Mouse (Mus musculus): ENCODE measurements around the gene Popdc3. TPM values are rescaled to one million over a fixed set of nuclear protein-coding genes. Genes with fewer than 3 reads are reported as not detected.
"Not testable (repeated sequence)": the region's sequence is repeated elsewhere in the genome, so short reads cannot be mapped to it uniquely, and the experiment has no call there.

Popdc3 gene
- polyA plus RNA-seq, 1 experiment from 2014 or later, result 1.0 TPM

- not testable (repeated sequence) for H3K4me2 ChIP-seq (ENCODE audit: low read depth, low read length)
- ATAC-seq (ENCODE audit: low read depth), result peak; percentile 23; the same call in 1 of the 2 replicates
- 25% methylated on average over 4 of the region's 4 CpGs for WGBS
Measured at GRCm38 (mm10) chr10:45292159-45292558, 114.3 kb downstream of the Popdc3 start.

GRCm38 (mm10) chr10:45295093-45295492, 117.2 kb downstream of the Popdc3 start:
- Histone ChIP-seq H3K4me1 (replicated peaks; ENCODE audit: control insufficient read depth, insufficient read depth, low read length) (no peaks in the 10 kb centered on the region), H3K27me3 (ENCODE audit: control insufficient read depth, insufficient read depth, low read depth, low read length) (peaks cover 6% of the 10 kb centered on the region), H3K4me3 (ENCODE audit: low read length) (no peak overlapping the region), H3K4me2 (ENCODE audit: low read depth, low read length) (no peak overlapping the region), H3K27ac (ENCODE audit: low read length) (no peak overlapping the region), H3K36me3 (ENCODE audit: control insufficient read depth, insufficient read depth, low read length) (no peaks in the 10 kb centered on the region), H3K9ac (ENCODE audit: low read length) (no peak overlapping the region), H3K9me3 (ENCODE audit: control insufficient read depth, low read length) (no peaks in the 10 kb centered on the region)
- no peak for ATAC-seq (ENCODE audit: low read depth)
- 73% methylated on average over 5 of the region's 5 CpGs for WGBS

More at GRCm38 (mm10) chr10:45292159-45292558, 114.3 kb downstream of the Popdc3 start:
- not testable (repeated sequence) for H3K4me1 ChIP-seq (replicated peaks; ENCODE audit: control insufficient read depth, insufficient read depth, low read length); H3K9ac ChIP-seq (ENCODE audit: low read length); H3K4me3 ChIP-seq (ENCODE audit: low read length); H3K9me3 ChIP-seq (ENCODE audit: control insufficient read depth, low read length); H3K27ac ChIP-seq (ENCODE audit: low read length); H3K36me3 ChIP-seq (ENCODE audit: control insufficient read depth, insufficient read depth, low read length)
- H3K27me3 ChIP-seq (ENCODE audit: control insufficient read depth, insufficient read depth, low read depth, low read length), result peaks cover 23% of the 10 kb centered on the region

- ATAC-seq (ENCODE audit: low read depth), result no peak
- WGBS, result 71% methylated on average over 6 of the region's 6 CpGs
- H3K4me2 ChIP-seq (ENCODE audit: low read depth, low read length), result no peak overlapping the region
Measured at GRCm38 (mm10) chr10:45298503-45298902, 120.6 kb downstream of the Popdc3 start.

GRCm38 (mm10) chr10:45299509-45299908, 121.6 kb downstream of the Popdc3 start:
- no peaks in the 10 kb centered on the region for H3K36me3 ChIP-seq (ENCODE audit: control insufficient read depth, insufficient read depth, low read length)
- no peak for ATAC-seq (ENCODE audit: low read depth)
- no peaks in the 10 kb centered on the region for H3K4me1 ChIP-seq (replicated peaks; ENCODE audit: control insufficient read depth, insufficient read depth, low read length)
- no peaks in the 10 kb centered on the region for H3K27me3 ChIP-seq (ENCODE audit: control insufficient read depth, insufficient read depth, low read depth, low read length)
- H3K9me3 ChIP-seq (ENCODE audit: control insufficient read depth, low read length), result no peaks in the 10 kb centered on the region
- no peak overlapping the region for H3K4me3 ChIP-seq (ENCODE audit: low read length)
- no peak overlapping the region for H3K9ac ChIP-seq (ENCODE audit: low read length)
- H3K27ac ChIP-seq (ENCODE audit: low read length), result no peak overlapping the region
- H3K4me2 ChIP-seq (ENCODE audit: low read depth, low read length), result no peak overlapping the region
- WGBS, result 73% methylated on average over 4 of the region's 4 CpGs

More at GRCm38 (mm10) chr10:45298503-45298902, 120.6 kb downstream of the Popdc3 start:
- Histone ChIP-seq H3K36me3 (ENCODE audit: control insufficient read depth, insufficient read depth, low read length) (no peaks in the 10 kb centered on the region), H3K9ac (ENCODE audit: low read length) (no peak overlapping the region), H3K9me3 (ENCODE audit: control insufficient read depth, low read length) (no peaks in the 10 kb centered on the region), H3K27ac (ENCODE audit: low read length) (no peak overlapping the region), H3K27me3 (ENCODE audit: control insufficient read depth, insufficient read depth, low read depth, low read length) (no peaks in the 10 kb centered on the region), H3K4me1 (replicated peaks; ENCODE audit: control insufficient read depth, insufficient read depth, low read length) (no peaks in the 10 kb centered on the region), H3K4me3 (ENCODE audit: low read length) (no peak overlapping the region)

GRCm38 (mm10) chr10:45303315-45304036, 125.6 kb downstream of the Popdc3 start:
- H3K4me2 ChIP-seq (ENCODE audit: low read depth, low read length), result no peak overlapping the region

GRCm38 (mm10) chr10:45305173-45305572, 127.3 kb downstream of the Popdc3 start:
- Histone ChIP-seq H3K36me3 (ENCODE audit: control insufficient read depth, insufficient read depth, low read length) (no peaks in the 10 kb centered on the region), H3K4me2 (ENCODE audit: low read depth, low read length) (no peak overlapping the region), H3K27me3 (ENCODE audit: control insufficient read depth, insufficient read depth, low read depth, low read length) (no peaks in the 10 kb centered on the region), H3K27ac (ENCODE audit: low read length) (no peak overlapping the region), H3K4me3 (ENCODE audit: low read length) (no peak overlapping the region), H3K9me3 (ENCODE audit: control insufficient read depth, low read length) (no peaks in the 10 kb centered on the region), H3K4me1 (replicated peaks; ENCODE audit: control insufficient read depth, insufficient read depth, low read length) (no peaks in the 10 kb centered on the region), H3K9ac (ENCODE audit: low read length) (no peak overlapping the region)
- ATAC-seq (ENCODE audit: low read depth), result peak; percentile 54; the same call in 1 of the 2 replicates
- WGBS, result 40% methylated on average over 5 of the region's 5 CpGs

More at GRCm38 (mm10) chr10:45303315-45304036, 125.6 kb downstream of the Popdc3 start:
- Histone ChIP-seq H3K9me3 (ENCODE audit: control insufficient read depth, low read length) (no peaks in the 10 kb centered on the region), H3K9ac (ENCODE audit: low read length) (no peak overlapping the region), H3K36me3 (ENCODE audit: control insufficient read depth, insufficient read depth, low read length) (no peaks in the 10 kb centered on the region), H3K4me1 (replicated peaks; ENCODE audit: control insufficient read depth, insufficient read depth, low read length) (no peaks in the 10 kb centered on the region), H3K4me3 (ENCODE audit: low read length) (no peak overlapping the region), H3K27ac (ENCODE audit: low read length) (no peak overlapping the region), H3K27me3 (ENCODE audit: control insufficient read depth, insufficient read depth, low read depth, low read length) (no peaks in the 10 kb centered on the region)
- 44% methylated on average over 14 of the region's 14 CpGs for WGBS
- ATAC-seq (ENCODE audit: low read depth), result no peak

GRCm38 (mm10) chr10:45311129-45311528, 133.2 kb downstream of the Popdc3 start:
- no peaks in the 10 kb centered on the region for H3K4me1 ChIP-seq (replicated peaks; ENCODE audit: control insufficient read depth, insufficient read depth, low read length)
- no peak overlapping the region for H3K9ac ChIP-seq (ENCODE audit: low read length)
- H3K9me3 ChIP-seq (ENCODE audit: control insufficient read depth, low read length), result no peaks in the 10 kb centered on the region
- H3K27ac ChIP-seq (ENCODE audit: low read length), result no peak overlapping the region
- no peak overlapping the region for H3K4me2 ChIP-seq (ENCODE audit: low read depth, low read length)
- H3K36me3 ChIP-seq (ENCODE audit: control insufficient read depth, insufficient read depth, low read length), result no peaks in the 10 kb centered on the region
- H3K27me3 ChIP-seq (ENCODE audit: control insufficient read depth, insufficient read depth, low read depth, low read length), result no peaks in the 10 kb centered on the region
- H3K4me3 ChIP-seq (ENCODE audit: low read length), result no peak overlapping the region
- ATAC-seq (ENCODE audit: low read depth), result no peak
- 71% methylated on average over 5 of the region's 5 CpGs for WGBS

GRCm38 (mm10) chr10:45311624-45312023, 133.7 kb downstream of the Popdc3 start:
- H3K9me3 ChIP-seq (ENCODE audit: control insufficient read depth, low read length), result no peaks in the 10 kb centered on the region
- WGBS, result 68% methylated on average over 7 of the region's 7 CpGs
- ATAC-seq (ENCODE audit: low read depth), result no peak
- H3K27me3 ChIP-seq (ENCODE audit: control insufficient read depth, insufficient read depth, low read depth, low read length), result no peaks in the 10 kb centered on the region
- H3K36me3 ChIP-seq (ENCODE audit: control insufficient read depth, insufficient read depth, low read length), result no peaks in the 10 kb centered on the region
- H3K4me3 ChIP-seq (ENCODE audit: low read length), result no peak overlapping the region
- no peak overlapping the region for H3K4me2 ChIP-seq (ENCODE audit: low read depth, low read length)
- H3K4me1 ChIP-seq (replicated peaks; ENCODE audit: control insufficient read depth, insufficient read depth, low read length), result no peaks in the 10 kb centered on the region
- no peak overlapping the region for H3K9ac ChIP-seq (ENCODE audit: low read length)
- no peak overlapping the region for H3K27ac ChIP-seq (ENCODE audit: low read length)

GRCm38 (mm10) chr10:45314865-45315264, 137.0 kb downstream of the Popdc3 start:
- Histone ChIP-seq H3K4me2 (ENCODE audit: low read depth, low read length) (no peak overlapping the region), H3K4me3 (ENCODE audit: low read length) (no peak overlapping the region), H3K9me3 (ENCODE audit: control insufficient read depth, low read length) (no peaks in the 10 kb centered on the region), H3K27ac (ENCODE audit: low read length) (no peak overlapping the region), H3K27me3 (ENCODE audit: control insufficient read depth, insufficient read depth, low read depth, low read length) (no peaks in the 10 kb centered on the region), H3K4me1 (replicated peaks; ENCODE audit: control insufficient read depth, insufficient read depth, low read length) (no peaks in the 10 kb centered on the region), H3K9ac (ENCODE audit: low read length) (no peak overlapping the region), H3K36me3 (ENCODE audit: control insufficient read depth, insufficient read depth, low read length) (no peaks in the 10 kb centered on the region)
- WGBS, result 87% methylated on average over 16 of the region's 16 CpGs
- ATAC-seq (ENCODE audit: low read depth), result no peak

Data from lung, embryonic 16.5 days (tissue).